Mouse (Mus musculus) bone marrow macrophage, adult 2 months (primary cell): ENCODE measurements around the gene Qtrt1.

Experiments used
- CTCF ChIP-seq: IDR thresholded peaks from 2 replicates; pipeline ENCODE4 v1.5.1; 2012; ENCODE audit warnings: low read depth, mild to moderate bottlenecking, low read length, moderate library complexity
- POLR2A ChIP-seq: IDR thresholded peaks from 2 replicates; pipeline ENCODE4 v1.6.1; 2012; ENCODE audit warnings: mild to moderate bottlenecking, low read depth, low read length, borderline replicate concordance

DNA sequence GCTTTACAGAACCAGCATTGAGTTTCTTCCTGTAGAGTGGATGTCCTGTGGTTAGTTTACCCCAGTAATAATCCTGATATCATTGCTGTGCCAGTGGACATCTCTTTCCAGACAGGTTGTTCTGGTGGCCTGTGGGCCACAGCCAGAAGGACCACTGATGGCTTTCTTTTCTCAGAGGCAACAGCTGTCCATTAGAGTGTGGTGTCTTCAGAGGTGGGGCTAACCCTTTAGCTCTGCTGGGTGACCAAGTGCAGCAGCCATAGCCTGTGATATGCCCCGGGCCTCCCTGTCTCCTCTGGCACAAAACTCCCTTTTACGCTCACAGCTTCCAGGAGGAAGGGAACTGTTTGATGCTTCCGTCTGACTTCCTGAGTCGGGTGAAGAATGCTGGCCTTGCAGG, 32.9 kb downstream of the Qtrt1 start:
- TF ChIP-seq POLR2A (no peak), CTCF (no peak)
